Mouse (Mus musculus) adipocyte (in vitro differentiated cells): ENCODE data around the gene H2-M5.

ENCODE experiments used
- DNase-seq: peaks from one replicate; pipeline ENCODE4 v3.0.0-alpha.2; 2016; ENCODE audit warnings: low spot score

The H2-M5 gene

DNA sequence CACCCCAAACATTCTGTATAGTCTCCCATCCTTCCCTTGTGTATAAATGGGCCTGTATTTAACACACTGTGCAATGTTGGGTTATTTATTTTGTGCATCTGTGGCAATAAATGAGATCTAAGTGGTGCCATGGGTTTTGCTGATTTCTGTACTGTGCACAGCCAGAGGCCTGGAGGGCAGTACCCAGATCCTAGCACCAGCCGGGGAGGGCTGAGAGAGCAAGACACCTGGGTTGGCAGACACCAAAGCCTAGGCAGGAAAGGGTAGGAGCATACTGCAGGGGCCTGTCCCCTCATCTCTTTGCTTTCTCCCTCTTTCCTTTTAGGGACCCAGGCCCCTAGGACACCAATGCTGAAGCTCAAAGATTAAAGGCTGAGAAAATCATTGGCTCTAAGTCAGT, 41.1 kb downstream of the H2-M5 start:
- no peak for DNase-seq

- DNase-seq = no peak
These were observed 42.1 kb downstream of the H2-M5 start for GRCm38 (mm10) chr17:36947051-36947819.

DNA sequence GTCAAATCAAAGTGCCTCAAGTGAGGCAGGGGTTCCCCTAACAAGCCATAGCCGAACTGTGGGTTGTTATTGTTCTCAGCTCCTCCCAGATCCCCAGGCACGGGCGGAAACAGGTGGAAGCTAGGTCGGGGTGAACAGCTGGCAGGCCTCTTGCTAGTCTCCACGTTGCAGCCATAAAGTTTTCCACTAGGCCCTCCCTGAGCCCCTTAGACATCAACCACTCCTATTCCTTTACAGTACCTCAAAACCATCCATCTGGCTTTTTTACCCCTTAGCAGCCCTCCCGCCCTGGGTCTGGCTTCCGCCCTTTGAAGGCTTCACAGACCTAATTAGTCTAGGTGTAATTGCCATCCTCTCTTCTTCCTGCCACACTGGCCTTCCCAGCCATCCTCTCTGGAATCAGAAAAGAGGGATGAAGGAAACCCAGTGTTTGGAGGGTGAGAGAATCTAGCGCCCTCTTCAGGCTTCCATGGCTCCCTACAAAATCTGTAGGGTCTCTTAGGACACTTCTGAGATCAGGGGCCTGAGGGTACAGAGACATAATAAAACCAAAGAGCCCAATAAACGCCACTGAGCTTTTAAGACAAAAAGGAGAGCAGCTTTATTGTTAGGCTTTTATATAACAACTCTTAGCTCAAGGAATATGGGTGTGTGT, 45.1 kb downstream of the H2-M5 start:
- DNase-seq = no peak

- no peak for DNase-seq
These were observed 45.6 kb downstream of the H2-M5 start for GRCm38 (mm10) chr17:36943691-36944090.

- no peak for DNase-seq
These were observed 46.4 kb downstream of the H2-M5 start, which contains the start of gene Rnf39 for GRCm38 (mm10) chr17:36942791-36943471. Rnf39 (plus strand) TSS chr17:36942918.

- DNase-seq = no peak
These were observed 46.9 kb downstream of the H2-M5 start for GRCm38 (mm10) chr17:36942391-36942790.

DNA sequence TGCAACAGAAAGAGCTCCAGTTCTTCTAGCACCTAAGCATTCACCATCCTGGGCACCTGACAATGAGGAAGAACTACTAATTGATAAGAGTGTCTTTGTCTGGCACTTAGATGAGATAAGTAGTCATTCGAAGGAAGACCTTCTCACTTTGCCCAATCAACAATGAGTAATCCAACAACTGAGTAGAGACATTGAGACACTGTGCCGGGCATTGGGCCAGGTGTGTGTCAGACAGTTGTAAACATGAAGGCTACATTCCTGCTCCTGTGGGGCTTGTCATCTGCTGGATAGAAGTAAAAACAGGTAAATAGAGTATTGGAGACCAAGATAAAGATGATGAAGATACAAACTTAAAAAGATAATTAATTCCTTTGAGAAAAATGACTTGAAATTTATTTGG, 51.3 kb downstream of the H2-M5 start:
- DNase-seq = peak; percentile 34
